Mouse (Mus musculus): ENCODE measurements around the gene Usp6nl.

Usp6nl gene

DNA sequence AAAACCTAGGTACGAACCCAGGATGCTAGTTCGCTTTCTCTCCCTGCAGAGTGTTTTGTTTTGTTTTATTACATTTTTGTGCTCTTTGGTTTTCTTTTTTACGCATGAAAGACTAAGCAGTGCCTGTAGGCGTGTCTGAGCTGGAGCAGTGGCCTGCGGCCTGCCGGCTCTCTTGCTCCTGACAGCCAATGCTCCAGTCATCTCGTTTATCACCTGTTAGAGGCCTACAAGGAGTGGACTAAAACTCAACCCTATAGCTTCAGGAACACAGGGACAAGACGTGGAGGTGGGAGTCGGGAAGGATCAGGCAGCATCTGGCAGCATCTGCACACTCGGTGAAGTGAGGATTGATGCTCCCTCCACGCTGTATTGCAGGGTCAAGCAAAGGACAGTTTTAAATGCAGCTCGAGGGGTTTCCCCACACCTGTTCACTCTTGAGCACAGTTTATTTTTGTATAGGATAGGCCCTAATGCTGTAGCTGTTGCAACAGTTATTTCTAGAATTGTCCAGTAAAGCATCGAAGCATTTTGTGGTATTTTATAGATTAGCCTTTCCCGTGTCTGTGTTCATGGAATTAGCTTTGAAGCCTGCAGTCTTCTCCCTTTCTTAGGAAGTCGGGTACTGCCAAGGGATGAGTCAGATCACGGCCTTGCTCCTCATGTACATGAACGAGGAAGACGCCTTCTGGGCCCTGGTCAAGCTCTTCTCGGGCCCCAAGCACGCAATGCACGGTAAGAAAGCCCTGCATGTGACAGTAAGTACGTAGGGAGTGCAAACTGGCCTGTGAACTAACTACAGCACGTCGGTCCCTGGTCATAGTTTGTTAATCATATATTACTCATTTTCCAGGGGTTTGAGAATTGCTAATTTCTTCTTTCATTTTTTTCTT is 101.4 kb downstream of the Usp6nl start:
- no peak for DNase-seq

DNA sequence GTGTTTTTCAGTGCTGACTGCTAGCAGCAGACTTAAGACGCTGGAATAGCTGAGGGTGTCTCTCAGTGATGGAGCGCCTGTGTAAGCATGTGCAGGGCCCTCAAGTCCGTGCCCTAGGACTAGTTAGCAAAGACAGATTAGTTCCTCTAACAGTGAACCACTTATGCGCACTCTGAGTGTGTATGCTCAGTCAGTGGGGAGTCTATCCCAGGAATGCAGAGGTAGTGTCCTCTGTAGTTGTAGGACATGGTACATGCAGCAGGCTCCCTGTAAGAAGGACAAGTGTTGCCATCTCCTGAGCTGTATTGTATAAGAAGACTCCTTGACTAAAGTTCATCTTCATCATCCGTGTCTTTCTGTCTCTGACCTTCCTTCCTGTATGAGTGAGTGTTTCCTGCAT is 102.4 kb downstream of the Usp6nl start:
- no peak for DNase-seq

DNA sequence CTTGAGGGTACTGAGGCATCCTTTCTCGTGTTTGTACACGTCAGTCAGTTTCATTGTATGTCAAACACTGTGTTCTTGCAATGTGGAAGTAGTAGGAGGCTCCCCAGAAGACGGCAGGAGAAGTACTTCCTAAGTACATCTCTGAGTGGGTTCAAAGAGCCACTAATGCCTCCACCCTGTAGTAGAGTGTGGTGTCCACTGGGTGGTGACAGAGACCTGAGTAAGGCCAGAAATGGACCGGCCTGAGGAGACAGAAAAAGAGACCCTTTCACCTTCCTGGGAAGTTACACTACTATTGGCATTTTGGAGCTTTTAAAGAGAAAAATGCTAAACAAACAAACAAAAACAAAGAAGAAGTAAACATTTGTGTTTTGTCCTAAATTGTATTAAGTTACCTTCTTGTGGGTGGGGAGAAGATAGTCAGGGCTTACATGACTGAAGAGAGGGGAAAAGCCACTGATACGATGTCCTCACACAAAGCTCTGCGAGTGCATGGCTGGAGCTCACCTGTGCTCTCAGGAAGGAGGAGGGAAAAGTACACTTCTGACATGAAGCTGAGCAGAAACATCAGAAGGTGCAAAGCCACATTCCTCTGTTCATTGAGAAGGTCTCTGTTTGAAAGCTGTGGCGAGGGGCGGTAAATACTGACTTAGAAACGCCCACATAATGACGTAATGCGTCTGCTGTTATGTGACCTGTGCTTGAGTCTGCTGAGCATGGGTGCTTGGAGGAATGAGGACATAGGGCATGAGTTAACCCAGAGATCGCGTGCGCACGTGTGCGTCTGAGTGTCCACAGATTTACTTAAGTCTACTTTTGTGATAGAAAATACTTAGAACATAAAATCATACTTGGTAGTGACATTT is 113.9 kb downstream of the Usp6nl start:
- peak; percentile 54 for DNase-seq

DNA sequence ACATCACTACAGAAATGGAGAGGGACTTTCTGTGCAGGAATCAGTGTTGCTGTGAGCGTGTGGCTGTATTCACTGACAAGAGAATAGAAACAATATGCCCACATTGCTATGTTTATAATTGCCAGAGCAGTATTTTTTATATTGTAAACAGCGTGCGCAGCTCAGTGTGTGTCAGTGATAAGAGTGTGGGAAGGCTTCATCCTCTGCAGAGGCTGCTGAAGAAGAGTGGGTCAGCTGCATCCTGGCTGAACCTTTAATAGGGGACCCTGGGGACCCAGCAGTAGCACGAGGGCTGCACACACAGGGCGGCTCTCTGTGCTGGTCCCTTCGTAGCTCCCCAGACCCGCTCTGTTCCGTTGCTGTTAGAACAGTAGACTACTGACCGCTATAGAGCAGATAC is 119.2 kb downstream of the Usp6nl start:
- DNase-seq, result no peak

DNA sequence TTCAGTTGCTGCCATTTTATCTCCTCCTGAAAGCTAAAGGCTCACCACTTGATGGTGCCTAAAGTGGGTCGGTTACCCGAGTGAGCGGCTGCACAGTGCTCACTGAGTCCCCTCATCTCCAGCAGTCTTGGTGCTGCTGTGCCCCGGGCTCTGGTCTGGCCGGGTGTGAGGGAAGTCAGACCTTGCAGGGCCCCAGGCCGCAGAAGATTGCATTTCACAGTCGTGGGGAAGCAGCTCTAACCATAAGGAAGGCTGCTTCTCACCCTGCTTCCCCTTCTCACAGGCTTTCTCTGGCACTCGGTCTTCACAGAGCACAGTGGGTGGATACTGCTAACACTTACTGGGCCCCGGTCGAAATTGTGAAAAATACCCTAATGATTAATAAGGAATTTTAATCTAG is 119.8 kb downstream of the Usp6nl start:
- DNase-seq, result no peak

DNA sequence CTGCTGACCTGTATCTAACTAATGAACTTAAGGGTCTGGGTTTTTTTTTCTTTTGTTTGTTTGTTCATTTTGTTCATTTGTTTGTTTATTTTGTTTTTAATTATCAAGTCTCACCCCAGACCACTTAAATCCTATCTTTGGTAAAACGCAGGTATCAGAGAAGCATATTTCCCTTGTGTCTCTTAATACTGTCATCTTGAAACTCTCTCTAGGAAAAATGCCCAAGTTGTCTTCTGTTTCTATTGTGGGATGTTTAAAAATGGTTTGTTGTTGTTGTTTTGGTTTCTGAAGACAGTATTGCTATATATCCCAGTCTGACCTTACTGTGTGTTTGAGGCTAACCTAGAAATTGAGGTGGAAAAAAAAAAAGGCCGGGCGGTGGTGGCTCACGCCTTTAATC is 121.5 kb downstream of the Usp6nl start:
- no peak for DNase-seq

DNA sequence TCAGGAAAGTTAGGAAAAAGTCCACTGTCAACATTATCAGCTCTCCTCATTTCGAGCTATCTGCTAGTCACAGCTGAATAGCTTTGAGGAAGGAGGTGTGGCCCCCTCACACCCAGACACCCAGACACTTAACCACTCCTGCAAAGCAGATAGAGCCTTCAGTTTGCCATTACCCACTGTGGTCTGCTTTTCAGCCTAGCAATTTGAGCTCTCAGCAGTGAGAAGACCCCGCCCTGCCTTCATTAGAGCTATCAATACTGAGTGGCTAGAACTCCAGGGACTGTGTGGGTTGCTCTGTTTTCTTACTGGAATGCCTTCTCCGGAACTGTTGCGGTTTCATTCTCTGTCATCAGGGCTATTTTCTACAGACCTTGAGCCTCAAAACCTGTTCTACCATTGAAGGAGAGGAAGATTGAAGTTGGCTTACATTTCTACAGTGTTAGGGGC is 122.3 kb downstream of the Usp6nl start:
- no peak for DNase-seq

DNA sequence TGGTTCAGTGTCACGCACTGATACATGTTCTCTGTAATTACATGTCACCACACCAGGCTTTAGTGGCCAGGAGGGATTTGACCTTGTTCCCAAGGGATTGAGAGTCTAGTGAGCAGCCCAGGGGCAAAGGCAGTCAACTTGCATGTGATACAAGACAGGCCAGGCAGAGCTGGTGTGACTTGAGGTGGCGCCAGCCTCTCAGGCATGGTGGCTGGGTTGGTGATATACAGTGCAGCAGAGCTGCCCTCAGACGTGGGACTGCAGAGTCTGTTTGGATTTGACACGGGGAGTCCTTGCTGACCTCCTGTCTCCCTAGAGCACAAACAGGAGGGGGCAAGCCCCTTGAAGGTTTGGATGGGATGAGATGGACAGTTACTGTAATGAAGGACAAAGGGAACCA is 123.4 kb downstream of the Usp6nl start:
- no peak for DNase-seq

DNA sequence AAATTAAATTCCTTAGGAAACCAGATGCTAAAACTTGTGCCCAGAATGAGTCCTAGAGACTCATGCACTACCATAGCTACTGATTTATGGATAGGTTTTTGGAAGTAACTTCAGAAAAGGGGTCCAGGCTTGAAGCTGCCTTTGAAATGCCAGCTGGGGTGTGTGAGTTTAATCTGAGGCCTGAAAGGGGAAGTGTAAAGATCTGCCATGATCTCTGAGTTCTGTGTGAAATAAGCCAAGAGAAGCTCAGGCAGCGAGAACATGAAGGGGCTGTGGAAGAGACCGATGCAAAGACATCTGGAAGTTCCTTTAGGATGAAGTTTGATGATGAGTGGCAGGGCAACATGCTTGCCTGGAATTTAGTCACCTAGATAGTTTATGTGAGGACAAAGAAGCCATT is 126.4 kb downstream of the Usp6nl start:
- DNase-seq, result no peak

DNA sequence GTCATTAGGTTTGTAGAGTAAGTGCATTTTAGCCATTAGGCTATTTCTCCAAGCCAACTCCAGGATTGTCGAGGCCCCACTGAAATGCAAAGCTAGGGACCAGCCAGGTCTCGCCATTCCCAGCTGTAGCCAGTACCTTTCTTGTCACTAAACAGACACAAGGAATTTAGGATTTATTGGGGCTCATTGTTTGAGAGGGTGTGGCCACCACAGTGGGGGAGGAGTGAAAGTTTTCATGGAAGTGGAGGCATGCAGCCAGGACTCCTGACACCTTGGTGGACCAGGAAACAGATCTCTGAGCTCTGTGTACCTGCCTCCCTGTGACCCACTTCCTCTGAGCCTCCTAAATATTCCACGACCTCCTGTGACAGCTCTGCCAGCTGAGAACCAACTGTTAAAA is 127.2 kb downstream of the Usp6nl start:
- no peak for DNase-seq

DNA sequence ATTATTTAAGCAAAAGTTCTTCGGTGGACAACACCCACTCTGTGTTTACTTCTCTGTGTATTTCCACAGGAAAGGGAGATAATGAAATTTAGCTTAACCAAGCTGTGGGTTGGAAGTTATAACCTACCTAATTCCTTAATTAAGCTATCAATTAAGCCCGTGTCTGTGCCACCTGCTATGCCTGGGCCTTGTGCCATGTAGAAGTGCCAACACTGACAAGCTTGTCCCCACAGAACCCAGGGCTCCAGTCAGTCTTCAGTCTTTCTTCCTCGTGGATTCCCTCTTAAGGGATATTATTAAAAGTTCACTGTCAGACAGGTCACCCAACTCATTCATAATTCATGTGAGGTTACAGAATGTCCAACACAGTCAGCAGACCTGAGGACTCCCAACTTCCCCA is 128.1 kb downstream of the Usp6nl start:
- no peak for DNase-seq

DNA sequence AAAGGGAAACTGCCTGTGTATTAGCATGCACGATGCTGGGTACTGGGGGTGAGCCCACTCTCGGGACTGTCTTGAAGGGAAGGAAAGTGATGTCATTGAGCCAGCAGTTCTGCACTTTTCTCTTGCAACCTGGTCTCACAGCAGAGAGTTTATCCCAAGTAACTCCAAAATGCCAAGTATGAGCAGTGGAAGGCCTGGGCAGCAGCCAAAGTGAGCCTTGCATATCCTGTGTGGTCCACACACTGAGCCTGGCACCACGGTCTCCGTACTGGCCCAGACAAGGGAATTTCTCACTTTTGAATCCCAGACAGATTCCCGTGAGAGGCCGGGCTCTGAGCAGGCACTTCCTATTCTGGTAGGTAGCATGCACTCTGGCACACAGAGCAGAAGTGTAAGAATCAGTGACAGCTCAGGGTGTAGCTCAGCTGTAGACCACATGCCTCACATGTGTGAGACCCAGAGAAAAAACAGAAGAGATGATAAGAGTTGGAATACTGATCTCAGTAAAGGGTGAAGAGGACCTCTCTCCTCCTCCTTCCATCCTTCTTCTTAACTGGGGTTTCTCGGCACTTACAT is 132.6 kb downstream of the Usp6nl start:
- DNase-seq, result no peak

DNA sequence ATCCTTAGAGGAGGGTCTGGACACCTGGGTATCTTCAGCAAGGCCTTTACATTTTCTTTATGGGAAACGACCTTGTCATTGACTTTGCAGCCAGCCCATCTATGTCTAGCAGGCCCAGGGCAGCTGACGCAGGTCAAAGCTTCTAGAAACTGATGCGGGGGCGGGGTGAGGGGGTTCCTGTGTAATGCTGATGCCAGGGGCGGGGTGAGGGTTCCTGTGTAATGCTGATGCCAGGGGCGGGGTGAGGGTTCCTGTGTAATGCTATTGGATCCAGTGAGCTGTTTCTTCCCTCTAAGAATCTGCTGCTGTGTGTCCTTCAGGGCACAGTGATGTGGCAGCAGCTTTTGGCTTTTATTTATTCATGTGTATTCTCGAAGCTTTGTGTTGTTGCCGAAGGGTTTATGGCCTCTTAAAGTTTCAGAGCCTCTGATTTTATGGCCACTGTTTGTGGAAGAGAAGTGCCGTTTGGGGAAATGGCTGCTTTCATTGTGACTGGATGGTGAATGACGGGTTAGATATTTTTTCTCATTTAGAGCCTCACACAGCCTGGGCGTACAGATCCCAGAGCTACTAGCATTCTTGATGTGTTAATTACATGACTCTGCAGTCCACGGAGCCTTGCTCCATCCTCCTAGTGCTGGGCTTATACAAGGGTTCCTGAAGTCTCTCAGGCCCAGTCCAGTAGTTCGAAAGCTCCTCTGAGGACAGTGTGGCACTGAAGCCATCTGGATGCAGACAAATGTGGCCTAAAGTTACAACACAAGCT is 137.0 kb downstream of the Usp6nl start:
- no peak for DNase-seq

DNA sequence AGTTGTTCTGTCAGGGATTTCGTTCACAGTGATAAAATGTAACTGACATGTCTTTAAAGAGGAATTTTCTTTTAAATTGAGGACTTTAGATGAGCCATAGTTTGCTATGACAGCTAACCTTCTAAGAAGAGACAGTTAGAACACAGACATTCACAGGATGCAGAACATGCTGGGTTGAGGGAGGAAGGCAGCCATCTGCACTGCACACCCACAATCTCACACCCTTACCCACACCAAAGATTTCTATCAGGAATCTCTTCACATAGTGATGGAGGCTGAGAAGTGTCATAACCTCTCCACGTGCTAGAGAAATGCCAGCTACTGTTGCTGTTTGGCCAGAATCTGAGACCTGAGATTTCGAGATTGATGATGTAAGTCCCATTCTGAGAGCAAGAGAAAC is 139.8 kb downstream of the Usp6nl start:
- DNase-seq, result no peak

DNA sequence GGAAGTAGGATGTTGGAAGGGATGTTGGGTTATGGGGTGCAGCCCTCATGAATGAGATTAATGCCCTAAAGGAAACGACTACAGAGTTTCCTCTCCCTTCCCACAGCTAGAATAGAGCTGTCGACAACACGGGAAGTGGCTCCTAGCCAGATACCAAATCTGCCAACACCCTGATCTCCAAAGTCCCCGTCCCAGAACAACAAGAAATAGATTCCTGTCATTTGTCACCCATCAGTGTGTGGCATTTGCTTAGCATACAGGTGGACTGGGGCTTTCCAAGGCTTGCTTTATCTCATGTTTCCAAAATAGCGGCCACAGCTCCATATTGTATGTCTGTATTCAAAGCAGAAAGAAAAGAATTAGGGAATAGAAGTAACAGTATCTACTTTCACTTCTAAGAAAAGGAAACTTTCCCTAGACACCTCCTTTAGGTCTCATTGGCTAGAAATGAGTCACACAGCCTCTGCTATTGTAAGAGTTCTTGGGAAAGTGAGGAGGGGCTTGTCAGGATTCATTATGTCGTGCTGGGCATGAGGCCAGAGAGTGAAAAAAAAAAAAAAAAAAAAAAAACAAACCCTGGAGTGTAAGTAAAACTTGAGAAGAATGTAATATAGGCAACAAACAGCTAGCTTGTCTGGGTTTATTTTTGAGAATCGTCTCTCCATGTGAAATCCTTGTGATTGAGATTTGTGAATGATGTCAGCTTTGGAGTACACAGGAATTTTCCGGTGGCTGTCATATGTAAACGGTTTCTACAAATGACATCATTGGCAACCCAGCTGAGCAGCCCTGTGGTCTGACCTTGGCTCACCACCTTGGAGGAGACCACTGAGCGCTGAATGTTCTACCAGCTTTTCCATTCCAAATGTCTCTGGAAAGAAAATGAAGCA is 141.6 kb downstream of the Usp6nl start:
- DNase-seq, result no peak

DNA sequence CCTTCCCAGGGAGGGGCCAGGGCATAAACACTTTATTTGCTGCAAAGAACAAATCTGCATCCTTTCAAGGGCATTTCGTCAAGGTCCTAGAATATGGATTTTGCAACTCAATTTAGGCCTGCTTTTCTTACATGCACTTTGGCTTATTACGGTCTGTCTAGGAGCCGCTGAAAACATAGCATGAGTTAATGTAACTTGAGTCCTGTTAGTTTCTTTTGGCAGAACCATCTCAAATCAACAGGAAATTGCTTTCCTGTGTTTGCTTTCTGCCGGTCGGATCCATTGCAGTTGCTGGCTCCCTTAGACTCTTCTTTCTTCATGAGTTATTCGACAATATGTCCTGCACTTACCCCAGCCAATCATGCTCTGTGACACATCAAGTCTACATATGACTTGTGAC is 143.9 kb downstream of the Usp6nl start:
- no peak for DNase-seq

DNA sequence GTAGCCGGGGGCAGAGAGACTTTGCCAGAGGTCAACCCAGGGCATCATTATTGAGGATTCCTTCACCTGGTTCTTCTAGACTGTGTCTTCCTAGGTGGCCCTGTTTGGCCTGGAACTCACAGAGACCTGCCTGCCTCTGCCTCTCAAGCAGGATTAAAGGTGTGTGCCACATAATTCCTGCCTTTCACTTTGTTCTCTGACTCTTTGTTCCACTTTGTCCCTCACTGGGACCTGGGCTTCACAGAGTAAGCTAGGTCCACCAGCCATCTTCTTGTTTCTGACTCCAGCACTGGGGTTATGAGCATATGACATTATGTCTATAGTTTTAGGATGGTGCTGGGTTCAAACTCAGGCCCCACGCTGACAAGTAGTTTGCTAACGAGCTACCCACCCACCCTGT is 144.9 kb downstream of the Usp6nl start:
- no peak for DNase-seq

DNA sequence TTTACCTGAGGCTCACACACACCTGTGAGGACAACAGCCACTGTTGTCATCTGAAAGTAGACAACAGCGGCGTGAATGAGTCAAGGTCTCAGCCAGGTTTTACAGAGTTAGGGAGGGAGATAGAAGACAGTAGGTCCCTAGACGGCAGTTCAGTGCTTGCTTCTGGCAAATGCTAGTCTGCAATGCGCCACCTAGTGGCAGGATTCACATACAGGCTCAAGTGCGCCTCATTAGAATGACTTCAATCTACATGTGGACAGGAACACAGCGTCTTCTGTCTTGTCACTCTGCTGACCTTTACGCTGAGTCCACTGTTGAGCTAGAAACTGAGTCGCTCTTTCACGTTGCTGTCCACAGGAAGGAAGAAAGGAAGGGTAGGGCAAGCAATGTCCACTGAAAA is 146.7 kb downstream of the Usp6nl start:
- peak; percentile 35 for DNase-seq

DNA sequence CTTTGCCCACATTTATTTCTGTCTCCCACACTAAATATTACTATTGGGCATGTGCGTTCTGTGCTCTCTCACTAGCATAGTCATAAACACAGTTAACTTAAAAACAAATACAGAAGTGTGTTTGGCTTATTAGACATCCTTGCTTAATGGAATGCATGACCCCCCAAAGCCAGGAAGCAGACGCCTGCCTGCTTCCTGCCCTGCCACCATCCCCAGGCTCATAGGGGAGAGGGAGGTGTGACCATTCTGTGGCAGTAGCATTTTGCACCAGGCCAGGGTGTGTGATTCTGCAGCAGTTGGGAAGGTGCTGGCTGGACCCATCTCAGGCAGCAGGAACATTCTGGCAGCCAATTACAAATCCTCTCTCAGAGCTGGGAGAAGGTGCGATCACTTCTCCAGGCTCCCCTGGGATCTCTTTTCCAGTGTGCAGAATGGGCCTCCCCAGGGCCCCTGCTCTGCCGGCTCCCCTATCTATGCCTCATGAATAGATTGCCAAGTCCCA is 148.7 kb downstream of the Usp6nl start:
- DNase-seq, result no peak

DNA sequence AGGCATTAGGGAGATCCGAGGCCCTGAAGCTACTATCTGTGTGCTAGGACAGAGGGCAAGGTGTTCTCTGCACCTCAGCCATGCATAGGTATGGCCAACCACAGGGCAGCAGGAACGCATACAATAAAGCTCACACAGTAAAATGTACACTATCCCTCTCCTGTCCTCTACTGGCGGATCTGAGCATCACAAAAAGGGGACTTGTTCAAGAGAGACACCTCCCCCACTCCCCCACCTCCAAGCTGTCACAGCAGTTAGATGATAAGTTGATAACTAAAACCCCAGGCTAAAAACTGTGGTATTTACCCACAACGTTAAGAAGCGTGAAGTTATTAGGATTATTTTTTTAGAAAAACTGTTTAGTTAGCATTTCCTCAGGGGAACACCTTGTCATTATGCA is 151.4 kb downstream of the Usp6nl start:
- DNase-seq, result no peak

DNA sequence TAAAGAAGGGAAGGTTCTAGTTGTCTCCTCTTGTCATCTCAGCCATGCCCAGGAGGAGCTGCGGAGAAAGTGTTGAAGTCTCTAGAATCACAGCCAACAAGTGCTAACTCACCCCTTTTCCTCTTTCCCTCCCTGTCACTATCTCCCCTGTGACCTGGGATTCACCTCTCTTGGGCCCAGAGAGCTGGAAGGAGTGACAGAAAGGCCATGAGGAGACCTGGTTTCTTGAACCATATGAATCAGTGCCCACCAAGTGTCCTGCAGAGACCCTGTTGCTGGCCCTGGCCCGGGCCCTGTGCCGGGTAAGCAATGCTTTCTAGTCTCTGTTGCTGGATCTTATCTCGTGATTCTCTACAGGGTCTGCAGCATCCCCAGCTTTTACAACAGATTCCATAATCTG is 155.4 kb downstream of the Usp6nl start:
- no peak for DNase-seq

All from right cerebral cortex, postnatal 25 days (tissue).